Mouse (Mus musculus) liver, postnatal 0 days (tissue): Measurements from ENCODE around the gene Fam213b.

Source experiments
- CTCF ChIP-seq: sonication (generic); IDR thresholded peaks from 2 replicates; pipeline ENCODE4 v1.5.1; 2016; ENCODE audit warnings: antibody characterized with exemption, low read depth
- EP300 ChIP-seq: IDR thresholded peaks from 2 replicates; pipeline ENCODE4 v1.6.1; 2016; ENCODE audit warnings: antibody characterized with exemption, low read depth, mild to moderate bottlenecking

GRCm38 (mm10) chr4:154927899-154928337, 29.0 kb upstream of the Fam213b start:
- TF ChIP-seq CTCF (0 out of 2 replicates have a peak, but pooled peaks have one; percentile 0), EP300 (no peak)
